Mouse (Mus musculus) mouse embryonic stem cell (cell line): ENCODE data around the gene Synrg.

Experiments
- in situ Hi-C, 2 experiments: fragments of 300-500 bp; cut with MboI; formaldehyde crosslinking; loops; 1 replicate in 1 of 2; 3 replicates in 1 of 2; pipeline ENCODE4 v1.14.3; 2019 to 2020; ENCODE audit warnings: low sequenced_read_pairs in 2 of 2, low pct_unique_long_range_greater_than_20kb in 1 of 2, mixed read lengths in 1 of 2; ENCODE audit not compliant: unreplicated experiment in 1 of 2

Gene Synrg

GRCm38 (mm10) chr11:83963991-83964921, at the start of gene Synrg:
TSS of gene Synrg (plus strand) at chr11:83964428.
- in situ Hi-C loops = no loop called here

DNA sequence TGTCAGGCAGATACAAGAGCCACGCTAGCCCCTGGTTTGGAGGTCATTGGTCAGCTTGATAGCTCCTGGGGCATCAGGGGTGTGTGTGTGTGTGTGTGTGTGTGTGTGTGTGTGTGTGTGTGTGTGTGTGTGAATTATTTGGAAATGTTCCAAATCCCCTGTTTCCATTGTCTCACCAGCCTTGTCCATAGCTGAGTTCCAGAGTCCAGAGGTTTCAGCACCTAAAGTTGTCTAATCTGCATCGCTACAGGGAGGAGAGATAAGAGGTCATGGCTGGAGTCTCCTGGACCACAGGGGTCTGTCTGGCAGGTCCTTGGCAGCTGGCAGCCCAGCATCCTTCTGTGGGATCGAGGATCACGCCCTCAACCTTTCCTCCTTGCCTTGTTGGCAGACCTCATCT, 49.7 kb upstream of the Synrg start:
- in situ Hi-C loops = no loop called here

DNA sequence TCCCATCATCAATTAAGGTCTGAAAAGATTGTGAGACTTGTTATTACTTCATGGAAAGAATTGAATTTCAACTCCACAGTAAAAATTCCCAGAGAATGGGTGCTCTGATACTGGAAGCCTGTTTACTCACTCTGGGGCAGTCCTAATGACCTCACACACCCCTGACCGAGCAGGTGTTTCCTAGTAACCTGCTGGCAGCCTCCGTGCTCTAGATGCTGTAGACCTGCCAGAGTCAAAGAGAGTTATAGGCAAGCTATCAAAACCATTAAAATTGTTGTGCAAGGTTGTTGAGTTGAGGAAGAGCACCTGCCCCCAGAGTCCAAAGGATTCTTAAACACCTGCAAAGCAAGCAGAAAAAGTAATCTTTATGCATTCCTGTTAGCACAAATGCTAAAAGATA, 41.6 kb upstream of the Synrg start:
- in situ Hi-C loops = loop anchor here in 1 of 2 experiments (10.0 kb wide), 1 partner anchor 118 kb away; no protein-coding TSS in a partner anchor

- in situ Hi-C loops = loop anchor here (10.0 to 25.0 kb wide), 2 partner anchors 122 to 140 kb away; no protein-coding TSS in a partner anchor
These were observed 37.1 kb upstream of the Synrg start for GRCm38 (mm10) chr11:83927097-83927496.

DNA sequence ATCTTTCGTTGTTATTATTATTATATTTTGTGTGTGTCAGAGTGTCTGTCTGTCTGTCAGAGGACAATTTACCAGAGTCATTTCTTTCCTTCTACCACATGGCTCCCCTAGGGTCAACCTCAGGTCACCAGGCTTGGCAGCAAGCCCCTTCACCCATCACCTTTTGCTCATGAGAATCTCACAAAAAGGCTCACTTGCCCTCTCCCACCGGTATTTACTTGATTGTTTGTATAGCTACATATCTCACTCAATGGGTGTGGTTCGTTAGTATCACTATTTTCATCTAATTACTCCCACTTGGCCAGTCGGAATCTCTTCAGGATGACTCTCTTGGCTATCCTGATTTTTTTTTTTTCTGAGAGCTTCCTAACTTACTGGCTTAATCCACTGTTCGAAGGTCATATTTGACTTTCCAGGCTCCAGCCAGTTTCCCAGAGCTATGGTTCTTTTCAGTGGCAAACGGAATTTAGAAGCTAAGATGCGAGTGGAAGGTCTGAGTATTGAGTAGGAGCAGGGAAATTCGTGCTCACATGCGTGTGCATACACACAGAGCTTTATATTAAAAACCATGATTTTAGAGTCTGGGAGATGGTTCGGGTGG, 31.6 kb upstream of the Synrg start:
- in situ Hi-C loops = loop anchor here in 1 of 2 experiments (25.0 kb wide), 1 partner anchor 145 kb away; no protein-coding TSS in a partner anchor

DNA sequence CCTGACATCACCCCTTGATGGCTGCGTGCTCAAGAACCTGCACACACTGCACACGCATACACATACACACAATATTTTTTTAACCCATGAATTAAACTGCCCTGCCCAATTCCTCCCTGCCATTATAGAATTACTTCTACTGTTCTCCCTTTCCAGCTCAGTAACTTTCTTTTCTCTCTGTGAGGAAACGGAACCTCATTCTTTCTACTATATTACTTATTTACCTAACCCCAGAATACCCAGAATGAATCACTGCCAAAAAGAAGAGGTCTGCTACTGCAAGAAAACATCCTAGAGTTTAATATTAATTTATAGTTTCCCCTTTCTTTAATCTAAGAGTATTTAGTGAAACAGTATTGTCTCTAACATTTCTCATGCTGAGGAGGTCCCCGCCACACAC, 30.9 kb upstream of the Synrg start:
- in situ Hi-C loops = loop anchor here in 1 of 2 experiments (25.0 kb wide), 1 partner anchor 146 kb away; no protein-coding TSS in a partner anchor

DNA sequence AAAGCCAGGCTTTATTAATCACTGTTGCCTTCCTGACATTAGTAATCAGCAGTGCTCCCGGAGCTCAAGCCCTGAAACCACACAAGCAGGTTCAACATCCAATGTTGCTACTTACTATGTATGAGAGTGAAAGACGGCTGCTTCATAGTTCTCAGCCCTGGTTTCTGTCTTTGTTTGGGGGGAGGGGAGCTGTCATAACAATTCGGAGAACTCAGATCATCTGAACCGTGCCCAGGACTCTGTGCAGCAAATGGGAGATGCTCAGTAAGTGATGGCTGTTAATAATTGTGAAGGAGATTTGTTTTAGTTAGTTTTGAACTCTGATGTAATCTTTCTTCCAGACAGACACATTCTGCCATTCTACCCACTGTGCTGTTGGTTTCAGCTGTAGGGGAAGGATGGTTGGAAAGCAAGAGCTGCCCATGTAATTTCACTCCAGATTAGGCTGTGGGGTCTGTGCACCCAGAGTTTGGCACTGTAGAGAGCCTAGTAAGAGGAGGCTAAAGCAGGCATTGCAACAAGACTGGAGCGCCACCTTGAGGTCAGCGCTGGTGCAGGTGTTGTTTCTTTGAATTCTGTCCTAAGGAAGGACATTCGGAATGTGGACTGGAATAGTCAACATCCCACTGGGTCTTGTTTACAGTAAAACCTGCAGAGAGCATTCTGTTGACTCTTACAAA, 28.1 kb upstream of the Synrg start:
- in situ Hi-C loops = loop anchor here in 1 of 2 experiments (25.0 kb wide), 1 partner anchor 149 kb away; no protein-coding TSS in a partner anchor

GRCm38 (mm10) chr11:83938556-83938955, 25.7 kb upstream of the Synrg start:
- in situ Hi-C loops = loop anchor here in 1 of 2 experiments (25.0 kb wide), 1 partner anchor 151 kb away; no protein-coding TSS in a partner anchor

DNA sequence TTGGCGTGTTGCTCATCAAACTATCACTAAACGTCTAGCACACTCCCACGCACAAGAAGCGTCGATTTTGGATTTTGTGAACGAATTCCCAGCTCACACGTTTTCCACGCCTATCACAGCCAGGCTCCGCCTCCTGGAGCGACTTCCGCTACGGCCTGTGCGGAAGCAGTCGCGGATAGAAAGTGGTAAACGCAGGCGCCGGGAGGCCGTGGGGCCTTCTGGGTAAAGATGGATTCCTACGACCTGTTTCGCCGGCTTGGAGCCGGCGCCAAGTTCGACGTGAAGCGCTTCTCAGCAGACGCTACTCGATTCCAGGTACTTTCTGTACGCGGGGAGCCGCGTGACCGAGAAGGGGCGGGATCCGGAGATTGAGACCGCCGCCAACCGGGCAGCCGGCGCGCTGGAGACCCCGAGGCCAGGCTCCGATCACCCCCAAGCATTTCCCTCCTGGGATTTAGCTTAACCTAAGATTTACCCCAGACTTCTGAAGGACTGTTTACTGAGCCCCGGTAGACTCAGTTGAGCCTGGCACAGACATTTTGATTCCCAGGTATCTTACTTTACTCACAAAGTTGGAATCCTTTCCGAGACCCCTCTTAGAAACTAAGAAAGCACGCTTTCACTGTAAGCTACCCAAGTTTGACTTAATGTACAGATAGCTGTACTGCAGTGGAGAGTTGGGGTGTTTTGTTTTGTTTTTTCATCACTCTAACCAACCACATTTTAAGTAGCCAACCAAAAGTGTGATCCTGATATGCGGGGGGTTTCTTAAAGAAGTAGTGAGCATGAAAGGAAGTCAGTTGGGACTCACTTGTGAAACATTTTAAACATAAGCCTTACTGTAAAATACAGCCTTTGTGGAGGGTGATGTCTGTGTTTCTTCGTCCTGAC, 22.0 kb upstream of the Synrg start, which contains the start of gene Ddx52:
Ddx52 (plus strand) TSS at position 113 of the 891 bp plus-strand sequence.
- in situ Hi-C loops = loop anchor here in 1 of 2 experiments (25.0 kb wide), 1 partner anchor 155 kb away; no protein-coding TSS in a partner anchor

DNA sequence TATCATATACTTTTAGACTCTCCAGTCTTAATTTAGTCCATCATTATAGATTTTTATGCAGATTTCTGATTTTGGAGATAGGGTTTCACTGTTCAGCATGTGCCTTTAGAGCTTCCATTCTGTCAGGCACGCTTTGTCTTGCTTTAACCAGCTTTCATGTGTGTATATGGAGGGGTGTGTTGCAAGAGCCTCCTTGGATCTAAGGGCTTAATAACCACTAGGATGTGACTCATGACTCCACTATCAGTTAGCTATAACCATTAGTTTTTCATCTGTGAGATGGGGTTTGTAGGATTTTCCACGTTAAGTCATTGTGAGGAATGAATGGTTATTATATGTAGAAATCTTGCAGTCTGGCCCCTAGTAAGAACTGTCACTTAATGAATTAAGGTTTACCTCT, 7.4 kb upstream of the Synrg start:
- in situ Hi-C loops = no loop called here

- in situ Hi-C loops = no loop called here
These were observed 2.2 kb upstream of the Synrg start for GRCm38 (mm10) chr11:83961983-83962382.

DNA sequence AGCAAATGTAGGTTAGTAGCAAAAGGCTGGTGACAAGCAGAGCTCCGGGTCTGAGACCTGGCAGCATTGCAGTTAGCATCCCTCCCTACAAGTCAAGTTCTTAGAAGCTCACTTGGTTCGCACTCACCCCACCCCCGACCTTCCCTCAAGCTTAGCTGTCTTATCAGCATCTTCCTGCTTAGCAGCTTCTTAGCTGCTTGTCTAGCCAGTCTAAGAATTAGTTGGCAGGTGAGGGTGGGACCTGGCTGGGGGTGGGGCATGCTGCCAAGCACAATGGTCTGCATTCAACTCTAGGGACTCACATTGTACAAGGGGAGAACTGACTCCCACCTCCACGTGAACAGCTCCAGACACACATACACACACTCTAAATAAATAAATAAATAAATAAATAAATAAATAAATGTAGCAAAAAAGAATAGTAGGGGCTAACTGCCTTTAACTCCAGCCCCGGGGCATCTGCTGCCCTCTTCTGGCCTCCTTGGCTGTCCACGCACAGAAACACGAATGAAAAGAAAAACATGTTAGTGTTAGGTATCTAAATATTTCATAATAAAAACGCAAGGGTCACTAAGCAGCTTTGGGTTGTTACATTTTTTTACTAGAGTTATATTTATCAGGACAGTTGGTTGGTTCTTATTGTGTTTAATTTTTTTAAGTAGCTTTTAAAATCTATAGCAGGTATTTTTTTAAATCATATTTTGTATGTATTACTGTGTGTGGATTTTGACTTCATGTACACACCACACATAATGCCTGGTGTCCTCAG, 3.4 kb downstream of the Synrg start:
- in situ Hi-C loops = no loop called here

DNA sequence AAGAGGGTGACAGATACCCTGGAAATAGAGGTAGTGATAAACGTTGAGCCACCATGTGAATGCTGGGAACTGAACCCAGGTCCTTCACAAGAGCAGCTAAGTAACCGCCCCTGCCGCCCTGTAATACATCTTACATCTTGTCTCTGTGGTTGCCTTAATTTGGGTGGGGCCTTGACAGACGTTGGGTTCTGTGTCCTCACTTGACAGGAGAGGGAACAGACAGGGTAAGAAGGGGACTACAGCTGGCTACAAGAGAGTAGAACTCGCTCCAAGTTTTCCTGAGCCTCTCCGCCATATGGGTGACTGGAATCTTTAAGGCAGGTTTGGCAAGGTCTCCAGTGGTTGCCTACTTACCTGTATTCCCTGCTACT, 4.0 kb downstream of the Synrg start:
- in situ Hi-C loops = no loop called here

- in situ Hi-C loops = no loop called here
These were observed 4.8 kb downstream of the Synrg start for GRCm38 (mm10) chr11:83969040-83969439.

DNA sequence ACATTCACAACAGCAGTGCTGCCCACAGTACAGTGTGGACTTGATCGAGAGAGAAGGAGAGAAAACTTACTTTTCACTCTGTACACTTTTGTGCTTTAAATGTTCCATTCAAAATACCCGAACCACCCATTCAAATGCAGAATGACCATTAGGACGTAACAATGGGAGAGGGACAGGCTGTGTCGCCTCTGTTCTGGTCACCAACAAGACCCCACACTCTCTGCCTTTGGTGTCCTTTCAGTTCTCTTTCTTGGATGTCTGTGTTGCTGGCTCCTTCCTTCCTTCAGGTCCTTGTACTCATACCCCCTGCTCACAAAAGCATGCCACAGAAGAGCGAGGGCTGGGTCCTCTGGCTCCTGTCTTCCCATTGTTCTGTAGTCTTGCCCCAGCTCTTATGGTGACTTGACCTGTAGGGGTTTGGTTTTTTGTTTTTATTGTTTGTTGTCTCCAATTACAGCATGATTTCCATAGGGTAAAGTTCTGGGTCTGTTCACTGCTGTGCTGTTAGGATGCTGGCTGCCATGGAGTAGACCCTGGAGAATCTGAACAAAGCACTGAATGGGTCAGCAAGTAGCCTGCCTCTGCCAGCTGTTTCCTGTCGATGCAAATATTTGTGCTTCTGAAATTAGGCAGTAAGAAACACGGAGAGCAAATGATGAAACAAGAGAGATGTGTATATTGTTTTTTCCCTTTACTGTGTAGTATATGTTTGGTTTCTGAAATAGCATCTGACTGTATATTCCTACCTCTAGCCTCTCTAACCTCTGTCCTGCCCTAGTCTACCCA, 10.5 kb downstream of the Synrg start:
- in situ Hi-C loops = no loop called here

- in situ Hi-C loops = no loop called here
These were observed 11.3 kb downstream of the Synrg start for GRCm38 (mm10) chr11:83975488-83975887.
